Mouse (Mus musculus): ENCODE data around the gene Ube2l6.
"Not testable (repeated sequence)": the region's sequence is repeated elsewhere in the genome, so short reads cannot be mapped to it uniquely, and the experiment has no call there.

Gene Ube2l6

GRCm38 (mm10) chr2:84793154-84793553 lies 5.5 kb upstream of the Ube2l6 start:
- no peak for DNase-seq (ENCODE audit: low spot score)

- no peak for DNase-seq (ENCODE audit: low spot score)
These were observed 4.8 kb upstream of the Ube2l6 start for GRCm38 (mm10) chr2:84793871-84794270.

DNA sequence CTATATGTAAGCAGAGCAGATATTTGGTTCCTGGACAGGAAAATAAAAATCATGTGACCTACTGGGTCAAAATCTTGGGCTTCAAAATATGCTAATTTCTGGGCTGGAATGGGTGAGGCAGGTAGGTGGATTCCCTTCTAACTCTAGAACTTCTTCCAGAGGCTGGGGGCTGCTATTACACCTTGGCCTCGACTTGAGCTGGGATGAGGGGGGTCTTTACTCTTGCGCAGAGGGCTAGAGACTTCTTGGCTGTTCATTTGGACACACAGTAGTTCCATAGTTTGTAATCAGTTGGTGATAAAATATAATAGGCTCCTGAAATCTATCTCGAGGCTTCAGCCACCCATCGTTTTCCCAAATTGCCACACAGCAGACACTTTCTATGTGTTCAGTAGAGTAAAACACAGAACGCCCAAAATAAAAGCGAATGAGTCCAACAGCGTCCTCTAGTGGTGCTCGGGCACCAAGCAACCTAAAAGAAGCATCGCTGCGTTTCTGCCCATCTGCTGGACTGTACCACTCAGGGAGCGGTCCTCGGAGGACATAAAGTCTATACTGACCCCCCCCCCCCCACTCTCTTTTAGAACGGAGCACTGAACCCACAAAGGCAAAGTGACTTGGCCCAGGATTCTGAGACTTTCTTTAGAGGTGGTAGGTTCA lies 665 bp upstream of the Ube2l6 start:
- DNase-seq (ENCODE audit: low spot score): peak; percentile 79

GRCm38 (mm10) chr2:84799041-84799561 lies 473 bp downstream of the Ube2l6 start:
- DNase-seq (ENCODE audit: low spot score): peak; percentile 88

DNA sequence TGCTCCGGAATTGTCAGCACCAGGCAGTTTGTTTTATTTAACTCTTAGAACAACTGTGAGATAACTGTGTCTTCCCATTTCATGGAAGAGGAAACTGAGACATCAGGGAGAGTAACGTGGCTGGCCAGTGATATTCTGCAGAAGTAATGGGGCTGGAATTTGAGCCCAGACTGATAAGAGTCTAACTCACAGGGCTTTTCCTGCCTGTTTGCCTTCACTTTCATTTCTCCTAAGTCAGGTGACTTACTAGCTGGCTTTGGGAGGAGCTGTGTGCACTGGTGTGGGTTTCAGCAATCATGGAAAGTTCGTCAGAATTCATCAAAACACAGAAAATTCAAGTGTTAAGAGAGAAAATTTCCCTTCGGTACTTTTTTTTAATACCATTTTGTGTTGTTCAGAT lies 1.7 kb downstream of the Ube2l6 start:
- DNase-seq (ENCODE audit: low spot score): no peak

DNA sequence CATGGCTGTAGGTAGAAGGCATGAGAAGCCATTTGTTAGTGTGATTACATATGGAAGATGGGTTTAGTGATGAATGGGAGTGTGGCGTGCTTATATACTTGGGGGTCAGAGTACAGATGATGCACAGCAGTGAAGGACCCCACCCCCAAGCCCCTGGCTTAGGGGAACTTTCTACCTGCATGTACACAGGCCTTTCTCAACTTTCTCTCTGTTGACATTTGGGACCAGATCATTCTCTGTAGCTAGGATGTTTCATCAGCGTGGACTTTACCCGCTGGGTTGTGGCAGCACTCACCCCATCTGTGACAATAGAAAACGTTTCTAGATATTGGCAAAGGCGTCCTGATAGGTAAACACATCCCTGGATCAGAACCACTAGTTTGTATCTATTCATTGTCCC lies 2.6 kb downstream of the Ube2l6 start:
- DNase-seq (ENCODE audit: low spot score): not testable (repeated sequence)

DNA sequence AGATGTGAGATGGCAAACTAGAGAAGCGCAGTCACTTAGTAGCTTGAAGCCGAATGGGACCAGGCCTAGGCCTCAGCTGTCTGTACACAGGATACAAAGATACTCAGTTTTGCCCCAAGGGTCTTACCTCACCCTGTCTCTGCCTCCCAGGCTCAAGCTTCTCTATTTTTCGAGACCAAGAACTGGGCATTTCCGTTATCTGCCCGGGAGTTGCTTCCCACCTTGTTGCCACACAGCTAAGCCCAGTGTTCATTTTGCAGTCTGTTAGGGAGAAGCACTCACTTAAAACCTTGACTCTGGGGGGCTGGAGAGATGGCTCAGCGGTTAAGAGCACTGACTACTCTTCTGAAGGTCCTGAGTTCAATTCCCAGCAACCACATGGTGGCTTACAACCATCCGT lies 5.3 kb downstream of the Ube2l6 start:
- DNase-seq (ENCODE audit: low spot score): no peak

- no peak for DNase-seq (ENCODE audit: low spot score)
These were observed 7.9 kb downstream of the Ube2l6 start for GRCm38 (mm10) chr2:84806546-84806945.

GRCm38 (mm10) chr2:84809330-84809729 lies 10.7 kb downstream of the Ube2l6 start:
- DNase-seq (ENCODE audit: low spot score): no peak

- DNase-seq (ENCODE audit: low spot score): no peak
These were observed 11.9 kb downstream of the Ube2l6 start for GRCm38 (mm10) chr2:84810526-84810885.

GRCm38 (mm10) chr2:84810886-84811577 lies 12.4 kb downstream of the Ube2l6 start:
- peak; percentile 92 for DNase-seq (ENCODE audit: low spot score)

DNA sequence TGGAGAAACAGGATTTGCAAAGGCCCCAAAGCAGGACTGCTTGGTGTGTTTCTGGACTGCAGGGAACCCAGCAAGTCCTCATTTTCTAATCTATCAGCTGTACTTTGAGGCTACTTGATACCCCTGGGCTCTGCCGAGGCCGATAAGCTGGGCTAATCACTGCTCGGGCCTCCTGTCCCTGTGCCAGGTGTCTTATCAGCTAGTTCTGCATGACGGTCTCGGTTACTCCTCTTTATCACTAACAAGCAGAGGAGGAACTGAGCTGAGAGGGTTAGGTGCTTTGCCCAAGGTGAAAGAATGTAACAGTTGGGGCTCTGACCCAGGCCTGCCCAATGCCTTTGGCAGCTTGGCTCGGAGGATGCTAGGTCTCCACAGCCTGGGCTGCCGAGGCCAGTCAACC lies 13.3 kb downstream of the Ube2l6 start:
- DNase-seq (ENCODE audit: low spot score): no peak

DNA sequence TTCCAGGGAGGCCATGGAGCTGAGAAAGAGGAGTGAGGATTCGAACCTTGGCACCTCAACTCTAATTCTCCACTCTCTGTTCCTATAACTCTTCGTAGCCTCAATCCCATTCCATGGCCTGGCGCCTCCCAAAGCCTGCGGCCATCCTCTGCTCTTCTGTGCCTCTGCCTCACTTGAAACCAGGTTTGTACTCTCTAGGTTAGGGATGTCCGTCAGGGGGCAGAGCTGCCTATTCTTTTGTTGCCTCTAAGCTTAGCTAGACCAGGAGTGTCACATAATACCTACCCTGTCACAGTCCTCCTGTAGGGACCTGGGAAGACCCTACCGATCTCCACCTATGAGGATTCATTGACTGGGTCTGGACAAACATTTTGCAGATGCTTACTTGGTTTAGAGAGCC lies 14.0 kb downstream of the Ube2l6 start:
- DNase-seq (ENCODE audit: low spot score): no peak

DNA sequence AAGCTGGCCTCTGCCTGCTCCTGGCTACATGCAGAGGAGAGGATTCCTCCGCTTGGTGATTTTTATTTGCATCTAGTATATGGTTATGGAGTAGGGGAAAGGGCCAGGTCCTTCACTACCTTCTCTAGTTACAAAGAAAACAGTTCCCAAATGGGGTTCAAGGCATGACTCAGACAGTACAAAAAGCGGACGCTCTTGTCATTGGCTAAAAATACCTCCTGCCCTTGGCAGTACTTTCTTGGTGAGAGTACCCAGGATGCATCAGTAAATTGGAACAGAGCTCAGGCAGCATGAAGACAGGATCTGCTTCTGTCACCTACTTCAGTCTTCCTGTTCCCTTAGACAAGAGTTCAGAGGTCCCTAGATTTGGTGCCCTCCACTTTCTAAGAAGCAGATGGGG lies 21.2 kb downstream of the Ube2l6 start:
- no peak for DNase-seq (ENCODE audit: low spot score)

GRCm38 (mm10) chr2:84822552-84822951 lies 23.9 kb downstream of the Ube2l6 start, which contains the start of gene Smtnl1:
Gene Smtnl1 (minus strand): TSS chr2:84822652.
- DNase-seq (ENCODE audit: low spot score): no peak

DNA sequence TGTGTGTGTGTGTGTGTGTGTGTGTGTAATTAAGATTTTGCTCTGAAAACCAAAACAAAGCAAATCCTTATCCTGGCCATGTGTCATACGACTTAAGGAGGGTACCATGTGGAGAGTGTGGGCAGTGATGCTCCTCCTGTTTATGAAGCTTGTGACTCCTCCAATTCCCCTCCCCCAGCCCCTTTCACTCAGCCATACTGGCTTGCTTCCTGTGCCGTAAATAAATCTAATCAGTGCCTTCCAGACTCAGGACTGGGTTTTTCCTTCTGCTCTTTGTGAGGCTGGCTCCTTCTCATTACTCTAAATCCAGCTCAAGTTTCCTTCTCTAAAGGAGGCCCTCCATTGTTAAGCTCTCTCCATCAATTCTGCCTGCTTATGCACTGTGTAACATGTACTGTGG lies 24.6 kb downstream of the Ube2l6 start:
- no peak for DNase-seq (ENCODE audit: low spot score)

GRCm38 (mm10) chr2:84826488-84827282 lies 28.1 kb downstream of the Ube2l6 start, which contains the start of gene Timm10:
Gene Timm10 (plus strand): TSS chr2:84826997.
- DNase-seq (ENCODE audit: low spot score): peak; percentile 90

- DNase-seq (ENCODE audit: low spot score): no peak
These were observed 28.8 kb downstream of the Ube2l6 start for GRCm38 (mm10) chr2:84827283-84827920.

DNA sequence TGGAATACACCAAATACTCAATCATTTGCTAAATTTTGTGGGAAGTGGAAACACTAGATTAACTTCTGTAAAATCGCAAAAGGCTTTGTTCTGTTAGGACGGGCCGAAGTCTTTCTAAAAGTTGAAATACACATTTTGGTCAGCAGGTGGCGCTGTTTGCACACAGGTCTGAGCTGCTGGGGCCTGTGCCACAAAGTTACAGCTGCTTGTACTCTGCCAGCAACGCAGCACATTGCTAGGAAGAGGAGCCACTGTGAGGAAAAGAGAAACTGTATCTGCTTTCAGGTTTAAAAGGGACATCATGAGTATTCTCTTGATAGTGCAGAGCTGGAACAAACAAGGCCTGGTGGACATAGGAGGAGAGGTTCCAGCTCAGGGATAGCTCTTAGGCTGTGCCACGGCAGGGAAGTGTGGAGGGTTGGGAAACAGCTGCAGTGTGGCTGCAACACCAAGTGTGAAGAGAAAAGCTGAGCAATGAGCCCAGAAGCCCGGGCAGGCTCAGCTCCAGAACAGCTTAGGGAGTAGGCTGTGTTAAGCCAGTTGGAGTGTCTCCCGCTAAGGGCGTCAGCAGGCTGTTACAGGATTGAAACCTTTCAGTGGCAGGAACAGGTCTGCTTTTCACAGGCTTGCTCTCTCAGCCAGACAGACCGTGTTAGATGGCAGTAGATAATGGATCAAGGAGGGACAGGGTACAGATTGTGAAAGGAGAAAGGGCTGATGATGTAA lies 33.2 kb downstream of the Ube2l6 start:
- peak; percentile 85 for DNase-seq (ENCODE audit: low spot score)

DNA sequence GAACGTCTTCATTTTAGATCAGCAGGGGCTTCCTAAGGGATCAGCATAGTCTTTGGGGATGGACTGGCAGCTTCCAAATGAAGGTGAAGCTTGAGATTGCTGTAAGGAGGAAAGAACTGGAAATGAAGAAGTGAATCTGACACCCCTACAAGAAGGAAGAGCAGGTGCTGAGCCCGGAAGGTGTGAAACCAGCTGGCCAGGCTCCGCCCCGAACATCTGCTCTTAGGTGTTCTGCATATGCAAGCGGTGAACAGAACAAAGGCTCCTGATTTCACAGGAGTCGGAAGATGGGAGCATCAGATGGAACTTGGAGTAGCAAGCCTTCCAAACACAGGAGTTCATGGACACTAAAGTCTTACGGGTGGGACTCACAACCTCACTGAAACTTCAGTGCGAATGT lies 38.5 kb downstream of the Ube2l6 start:
- DNase-seq (ENCODE audit: low spot score): no peak

DNA sequence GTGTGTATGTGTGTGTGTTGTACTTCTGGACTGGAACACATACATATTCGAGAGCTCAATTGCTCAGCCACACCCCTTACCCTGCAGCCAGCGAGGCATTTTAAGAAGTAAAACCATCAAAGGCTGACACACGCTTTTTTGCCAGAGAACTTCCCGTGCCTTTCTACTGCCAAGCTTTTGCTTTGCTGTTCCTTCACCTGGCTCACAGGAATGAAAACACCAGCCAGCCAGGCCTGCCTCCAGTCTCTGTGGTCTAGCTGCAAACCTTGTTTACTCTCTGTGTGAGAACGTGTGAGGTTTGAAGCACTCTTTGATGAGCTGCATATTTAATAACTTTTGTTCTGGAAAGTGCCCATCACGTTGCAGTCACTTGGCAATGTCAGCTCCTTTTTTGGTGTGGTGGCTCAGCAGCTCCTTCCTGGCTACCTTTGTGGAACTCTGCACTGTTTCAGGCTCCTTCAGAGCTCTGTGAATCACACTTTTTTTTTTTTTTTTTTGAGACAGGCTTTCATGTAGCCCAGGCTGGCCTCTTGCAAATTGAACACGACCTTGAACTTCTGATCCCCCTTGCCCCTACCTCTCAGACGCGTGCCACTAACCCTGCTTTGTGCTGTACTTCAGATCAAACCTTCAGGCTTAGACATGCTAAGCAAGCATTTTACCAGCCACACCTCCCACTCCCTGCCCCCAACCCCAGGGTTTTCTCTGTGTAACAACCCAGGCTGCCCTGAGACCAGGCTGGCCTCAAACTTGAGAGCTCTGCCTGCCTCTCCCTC lies 39.4 kb downstream of the Ube2l6 start:
- no peak for DNase-seq (ENCODE audit: low spot score)

All from layer of hippocampus, adult 9-10 months (tissue).